Mouse (Mus musculus): ENCODE data around the gene Brox. TPM values are rescaled to one million over a fixed set of nuclear protein-coding genes. Genes with fewer than 3 reads are reported as not detected.
A peak's percentile ranks its signal among the peaks of the same experiment; 100 is the strongest.

The Brox gene
- polyA plus RNA-seq, 1 experiment from 2014 or later: 41.8 TPM

DNA sequence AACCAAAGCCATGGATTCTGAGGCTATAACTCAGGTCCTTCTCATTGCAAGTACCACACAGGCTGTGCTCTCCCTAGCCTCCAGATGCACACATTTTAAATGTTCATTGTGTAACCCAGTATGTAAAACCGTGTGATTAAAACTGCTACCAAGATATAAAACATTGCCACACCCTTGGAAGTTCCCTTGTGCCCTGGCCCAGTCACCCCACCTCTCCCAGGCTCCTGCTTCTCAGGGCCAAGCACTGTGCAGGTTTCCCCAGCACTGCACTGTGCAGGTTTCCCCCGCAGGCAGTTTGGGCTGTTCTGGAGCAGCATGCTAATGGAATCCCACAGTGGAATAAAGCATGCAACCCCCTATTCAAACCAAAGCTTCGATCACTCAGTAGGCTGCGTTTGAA, 46.5 kb downstream of the Brox start:
- no peak overlapping the region for H3K4me3 ChIP-seq (ENCODE audit: low read length)
- H3K9me3 ChIP-seq (ENCODE audit: control insufficient read depth, low read length): no peaks in the 10 kb centered on the region
- H3K4me1 ChIP-seq (ENCODE audit: control insufficient read depth, insufficient read depth, low read length): peaks cover 2% of the 10 kb centered on the region; the same call in 1 of the 2 replicates
- H3K36me3 ChIP-seq (ENCODE audit: control insufficient read depth, insufficient read depth, low read length): no peaks in the 10 kb centered on the region
- no peak overlapping the region for H3K4me2 ChIP-seq (ENCODE audit: low read depth, low read length)
- no peak for ATAC-seq
- no peak overlapping the region for H3K27ac ChIP-seq (ENCODE audit: low read length)
- no peaks in the 10 kb centered on the region for H3K27me3 ChIP-seq (replicated peaks; ENCODE audit: control insufficient read depth, insufficient read depth, low read length)
- 73% methylated on average over 4 of the region's 4 CpGs for WGBS
- H3K9ac ChIP-seq (ENCODE audit: low read depth, low read length): no peak overlapping the region

DNA sequence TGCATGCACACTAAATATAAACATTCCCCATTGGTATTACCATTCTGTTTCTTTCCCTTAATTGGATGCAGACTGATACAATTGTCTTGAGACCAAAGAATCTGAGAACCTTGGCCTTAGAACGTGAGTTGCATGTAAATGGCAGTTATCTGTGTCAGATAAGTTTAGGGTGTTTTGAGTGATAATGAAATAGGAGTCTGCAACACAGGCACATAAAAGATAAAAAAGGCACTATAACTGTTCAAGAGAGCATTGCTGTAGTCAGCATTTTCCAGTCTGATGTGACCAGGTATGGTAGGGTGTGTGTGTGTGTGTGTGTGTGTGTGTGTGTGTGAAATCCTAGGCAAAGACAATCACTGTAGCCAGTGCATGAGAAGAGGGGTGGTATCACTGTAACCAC, 48.9 kb downstream of the Brox start:
- 36% methylated on average over 1 of the region's 1 CpGs for WGBS

DNA sequence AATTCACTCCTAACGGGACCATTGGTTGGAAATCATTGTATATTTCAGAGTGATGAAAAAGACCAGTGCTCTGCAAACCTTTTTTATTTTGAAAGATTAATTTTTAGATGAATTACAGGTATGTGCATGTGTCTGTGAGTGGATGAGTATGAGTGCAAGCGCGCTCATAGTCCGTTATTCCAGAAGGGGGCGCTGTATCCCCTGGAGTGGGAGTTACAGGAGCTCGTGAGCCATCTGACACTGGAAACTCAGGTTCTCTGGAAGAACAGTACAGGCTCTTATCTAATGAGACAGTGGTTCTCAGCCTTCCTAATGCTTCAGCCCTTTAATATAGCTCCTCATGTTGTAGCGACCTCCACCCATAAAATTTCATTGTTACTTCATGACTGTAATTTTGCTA, 53.8 kb downstream of the Brox start:
- no peak for ATAC-seq
- Histone ChIP-seq H3K9me3 (ENCODE audit: control insufficient read depth, low read length) (no peaks in the 10 kb centered on the region), H3K36me3 (ENCODE audit: control insufficient read depth, insufficient read depth, low read length) (no peaks in the 10 kb centered on the region), H3K27ac (ENCODE audit: low read length) (no peak overlapping the region), H3K27me3 (replicated peaks; ENCODE audit: control insufficient read depth, insufficient read depth, low read length) (no peaks in the 10 kb centered on the region), H3K9ac (ENCODE audit: low read depth, low read length) (no peak overlapping the region), H3K4me2 (ENCODE audit: low read depth, low read length) (no peak overlapping the region), H3K4me1 (ENCODE audit: control insufficient read depth, insufficient read depth, low read length) (no peaks in the 10 kb centered on the region), H3K4me3 (ENCODE audit: low read length) (no peak overlapping the region)
- 75% methylated on average over 7 of the region's 7 CpGs for WGBS

More for the DNA sequence above, 48.9 kb downstream of the Brox start:
- H3K27me3 ChIP-seq (replicated peaks; ENCODE audit: control insufficient read depth, insufficient read depth, low read length): no peaks in the 10 kb centered on the region
- H3K4me2 ChIP-seq (ENCODE audit: low read depth, low read length): no peak overlapping the region
- peaks cover 2% of the 10 kb centered on the region; the same call in 1 of the 2 replicates for H3K4me1 ChIP-seq (ENCODE audit: control insufficient read depth, insufficient read depth, low read length)
- H3K9ac ChIP-seq (ENCODE audit: low read depth, low read length): no peak overlapping the region
- no peak overlapping the region for H3K27ac ChIP-seq (ENCODE audit: low read length)
- peak; percentile 76 for ATAC-seq
- H3K9me3 ChIP-seq (ENCODE audit: control insufficient read depth, low read length): no peaks in the 10 kb centered on the region
- no peak overlapping the region for H3K4me3 ChIP-seq (ENCODE audit: low read length)
- H3K36me3 ChIP-seq (ENCODE audit: control insufficient read depth, insufficient read depth, low read length): no peaks in the 10 kb centered on the region

DNA sequence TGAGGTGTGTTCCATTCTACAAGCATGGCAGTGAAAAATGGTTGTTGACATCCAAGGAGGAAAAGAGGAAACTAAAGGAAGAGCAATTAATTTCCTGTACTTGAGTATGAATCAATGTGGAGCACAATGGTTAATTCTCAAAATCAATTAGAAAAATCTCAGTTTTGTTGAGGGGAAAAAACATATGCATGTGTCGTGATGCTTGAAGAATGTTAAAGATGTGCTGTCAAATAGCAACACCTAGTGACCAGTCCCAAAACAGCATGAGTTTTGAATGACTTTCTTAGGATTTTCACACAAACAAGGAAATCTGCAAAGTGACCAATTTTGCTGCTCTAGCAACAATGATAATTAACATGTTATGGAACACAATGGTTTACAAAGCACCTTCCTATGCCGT, 59.2 kb downstream of the Brox start:
- H3K4me3 ChIP-seq (ENCODE audit: low read length): no peak overlapping the region
- no peak for ATAC-seq
- no peak overlapping the region for H3K27ac ChIP-seq (ENCODE audit: low read length)
- H3K4me1 ChIP-seq (ENCODE audit: control insufficient read depth, insufficient read depth, low read length): 0 out of 2 replicates have a peak, but pooled peaks cover 2% of the 10 kb centered on the region
- no peaks in the 10 kb centered on the region for H3K27me3 ChIP-seq (replicated peaks; ENCODE audit: control insufficient read depth, insufficient read depth, low read length)
- 19% methylated on average over 2 of the region's 2 CpGs for WGBS
- no peak overlapping the region for H3K9ac ChIP-seq (ENCODE audit: low read depth, low read length)
- no peaks in the 10 kb centered on the region for H3K9me3 ChIP-seq (ENCODE audit: control insufficient read depth, low read length)
- no peaks in the 10 kb centered on the region for H3K36me3 ChIP-seq (ENCODE audit: control insufficient read depth, insufficient read depth, low read length)
- no peak overlapping the region for H3K4me2 ChIP-seq (ENCODE audit: low read depth, low read length)

- no peaks in the 10 kb centered on the region for H3K27me3 ChIP-seq (replicated peaks; ENCODE audit: control insufficient read depth, insufficient read depth, low read length)
- no peaks in the 10 kb centered on the region for H3K9me3 ChIP-seq (ENCODE audit: control insufficient read depth, low read length)
- no peak overlapping the region for H3K27ac ChIP-seq (ENCODE audit: low read length)
- H3K4me2 ChIP-seq (ENCODE audit: low read depth, low read length): no peak overlapping the region
- no peak overlapping the region for H3K4me3 ChIP-seq (ENCODE audit: low read length)
- H3K9ac ChIP-seq (ENCODE audit: low read depth, low read length): no peak overlapping the region
- no peak for ATAC-seq
- 92% methylated on average over 5 of the region's 5 CpGs for WGBS
- no peaks in the 10 kb centered on the region for H3K36me3 ChIP-seq (ENCODE audit: control insufficient read depth, insufficient read depth, low read length)
- H3K4me1 ChIP-seq (ENCODE audit: control insufficient read depth, insufficient read depth, low read length): 0 out of 2 replicates have a peak, but pooled peaks cover 2% of the 10 kb centered on the region
These were observed 60.6 kb downstream of the Brox start for GRCm38 (mm10) chr1:183236460-183236859.

DNA sequence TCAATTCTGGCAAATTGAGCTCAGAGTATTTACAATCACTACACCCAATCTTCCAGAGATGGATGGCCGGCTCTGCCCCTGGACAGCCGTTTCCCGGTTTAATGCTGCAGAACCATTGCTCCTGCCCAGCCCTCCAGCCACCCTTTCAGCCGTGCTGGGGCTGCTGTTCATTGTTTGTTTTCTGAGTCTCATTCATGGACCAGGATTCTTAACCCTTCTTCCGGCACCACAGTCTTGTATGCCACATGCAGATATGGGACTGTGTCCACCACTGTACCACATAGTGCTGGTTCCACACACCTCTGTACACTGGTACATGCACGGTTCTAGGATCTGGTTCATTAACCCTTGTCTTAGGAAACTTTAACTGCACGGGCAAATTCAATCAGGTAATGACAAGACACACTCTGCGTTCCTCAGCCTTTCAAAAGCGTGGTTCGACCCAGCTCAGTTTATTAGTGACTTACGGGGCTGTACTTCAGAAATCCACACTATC, 63.3 kb downstream of the Brox start:
- Histone ChIP-seq H3K36me3 (ENCODE audit: control insufficient read depth, insufficient read depth, low read length) (no peaks in the 10 kb centered on the region), H3K27me3 (replicated peaks; ENCODE audit: control insufficient read depth, insufficient read depth, low read length) (no peaks in the 10 kb centered on the region), H3K27ac (ENCODE audit: low read length) (no peak overlapping the region), H3K9me3 (ENCODE audit: control insufficient read depth, low read length) (no peaks in the 10 kb centered on the region), H3K9ac (ENCODE audit: low read depth, low read length) (no peak overlapping the region), H3K4me3 (ENCODE audit: low read length) (no peak overlapping the region), H3K4me2 (ENCODE audit: low read depth, low read length) (no peak overlapping the region), H3K4me1 (ENCODE audit: control insufficient read depth, insufficient read depth, low read length) (peaks cover 6% of the 10 kb centered on the region; the same call in 1 of the 2 replicates)
- no peak for ATAC-seq
- WGBS: 58% methylated on average over 11 of the region's 11 CpGs

DNA sequence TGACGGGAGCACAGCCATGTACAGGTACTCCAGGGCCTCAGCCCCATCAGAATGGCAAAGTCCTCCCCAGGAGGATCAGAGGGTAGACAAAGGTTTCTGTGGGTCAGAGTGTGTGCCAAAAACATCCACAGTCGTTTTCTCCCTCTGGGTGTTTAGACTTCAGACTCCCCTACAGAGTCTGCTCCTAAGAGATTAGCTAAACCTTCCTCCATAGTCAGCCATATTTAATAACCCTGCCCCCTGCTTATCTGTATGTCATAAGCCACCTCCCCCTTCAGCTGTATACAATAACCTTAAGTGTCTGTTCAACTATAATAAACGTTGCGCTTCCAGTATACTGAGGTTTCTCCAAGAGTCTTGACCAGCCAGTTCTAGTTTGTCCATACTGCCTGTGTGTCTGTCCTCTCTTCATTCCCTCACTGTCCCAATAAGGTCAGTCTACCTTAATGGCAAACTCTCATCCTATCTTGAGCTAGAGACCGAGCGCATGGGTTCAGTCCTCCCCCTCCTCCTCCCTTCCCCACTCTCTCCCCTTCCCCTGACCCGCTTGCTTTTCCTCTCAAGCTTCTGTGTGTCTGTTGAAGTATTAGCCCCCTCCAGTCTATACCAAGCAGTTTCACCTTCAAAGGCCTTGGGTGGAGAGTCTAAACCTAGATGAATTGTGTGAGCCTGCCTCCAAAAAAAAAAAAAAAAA, 63.9 kb downstream of the Brox start:
- H3K27ac ChIP-seq (ENCODE audit: low read length): no peak overlapping the region
- no peaks in the 10 kb centered on the region for H3K27me3 ChIP-seq (replicated peaks; ENCODE audit: control insufficient read depth, insufficient read depth, low read length)
- 0 out of 2 replicates have a peak, but pooled peaks have one; percentile 18 for ATAC-seq
- no peak overlapping the region for H3K9ac ChIP-seq (ENCODE audit: low read depth, low read length)
- H3K9me3 ChIP-seq (ENCODE audit: control insufficient read depth, low read length): no peaks in the 10 kb centered on the region
- H3K36me3 ChIP-seq (ENCODE audit: control insufficient read depth, insufficient read depth, low read length): no peaks in the 10 kb centered on the region
- H3K4me2 ChIP-seq (ENCODE audit: low read depth, low read length): no peak overlapping the region
- 56% methylated on average over 7 of the region's 7 CpGs for WGBS
- H3K4me1 ChIP-seq (ENCODE audit: control insufficient read depth, insufficient read depth, low read length): peaks cover 6% of the 10 kb centered on the region; the same call in 1 of the 2 replicates
- no peak overlapping the region for H3K4me3 ChIP-seq (ENCODE audit: low read length)

DNA sequence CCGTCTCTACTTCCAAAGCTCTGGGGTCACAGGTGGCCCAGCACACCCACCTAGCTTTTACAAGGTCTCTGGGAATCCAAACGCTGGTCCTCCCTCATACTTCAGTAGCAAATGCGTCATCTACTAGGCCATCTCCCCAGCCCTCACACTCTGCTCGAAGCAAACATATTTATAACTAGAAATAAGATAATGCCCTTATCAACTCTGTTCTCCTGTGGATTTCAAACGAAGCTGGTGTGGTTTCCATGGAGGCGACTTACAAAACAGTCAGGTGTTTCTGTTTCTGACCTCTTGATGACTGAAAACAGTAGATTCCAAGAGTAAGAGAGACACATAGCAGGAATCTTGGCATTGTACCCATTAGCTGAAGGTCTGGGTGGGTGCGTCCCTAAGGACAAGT, 69.6 kb downstream of the Brox start:
- peaks cover 4% of the 10 kb centered on the region; the same call in 1 of the 2 replicates for H3K4me1 ChIP-seq (ENCODE audit: control insufficient read depth, insufficient read depth, low read length)
- no peaks in the 10 kb centered on the region for H3K27me3 ChIP-seq (replicated peaks; ENCODE audit: control insufficient read depth, insufficient read depth, low read length)
- H3K36me3 ChIP-seq (ENCODE audit: control insufficient read depth, insufficient read depth, low read length): no peaks in the 10 kb centered on the region
- 65% methylated on average over 7 of the region's 7 CpGs for WGBS
- H3K27ac ChIP-seq (ENCODE audit: low read length): no peak overlapping the region
- no peak overlapping the region for H3K4me2 ChIP-seq (ENCODE audit: low read depth, low read length)
- H3K9ac ChIP-seq (ENCODE audit: low read depth, low read length): no peak overlapping the region
- no peaks in the 10 kb centered on the region for H3K9me3 ChIP-seq (ENCODE audit: control insufficient read depth, low read length)
- H3K4me3 ChIP-seq (ENCODE audit: low read length): no peak overlapping the region
- no peak for ATAC-seq
